Mouse (Mus musculus): Measurements from ENCODE around the gene Adss.
A peak's percentile ranks its signal among the peaks of the same experiment; 100 is the strongest.
"Not testable (repeated sequence)": the region's sequence is repeated elsewhere in the genome, so short reads cannot be mapped to it uniquely, and the experiment has no call there.

The Adss gene

DNA sequence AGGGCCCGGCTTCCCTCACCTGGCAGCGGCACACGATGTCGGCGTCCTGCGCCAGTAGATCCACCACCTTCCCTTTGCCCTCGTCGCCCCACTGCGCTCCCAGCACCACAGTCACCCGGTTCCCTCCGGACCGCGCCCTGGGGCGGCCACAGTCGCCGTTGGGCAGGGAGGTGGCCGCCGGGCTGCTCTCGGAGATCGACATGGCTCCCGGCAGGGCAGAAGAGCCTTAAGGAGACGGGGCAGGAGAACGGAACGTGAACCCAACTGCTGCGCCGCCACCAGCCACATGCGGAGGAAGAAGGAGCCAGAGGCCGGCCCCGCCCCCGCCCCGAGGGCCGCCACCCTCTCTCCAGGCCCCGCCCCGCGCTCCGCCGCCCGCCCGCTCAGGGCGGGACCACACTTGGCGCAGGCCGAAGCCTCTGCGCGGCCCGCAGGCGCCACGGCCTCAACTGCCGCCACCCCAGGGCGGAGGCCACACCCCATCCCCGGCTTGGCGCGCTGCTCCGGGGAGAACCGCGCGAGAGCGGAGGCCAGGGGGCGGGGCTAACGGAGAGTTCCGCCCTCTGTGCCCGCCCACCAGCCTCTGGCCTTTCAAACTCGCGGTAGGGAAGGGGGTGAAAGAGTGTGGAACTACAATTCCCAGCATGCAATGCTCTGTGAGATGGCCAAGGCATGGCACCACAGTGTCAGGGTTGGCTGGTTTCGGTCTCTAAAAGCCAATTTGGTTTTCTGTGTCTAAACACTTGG lies at the start of gene Adss:
Gene Adss (minus strand): TSS at position 319 of the 747 bp plus-strand sequence.
- peak; percentile 98 for DNase-seq (ENCODE audit: low spot score in 2 of 2)

DNA sequence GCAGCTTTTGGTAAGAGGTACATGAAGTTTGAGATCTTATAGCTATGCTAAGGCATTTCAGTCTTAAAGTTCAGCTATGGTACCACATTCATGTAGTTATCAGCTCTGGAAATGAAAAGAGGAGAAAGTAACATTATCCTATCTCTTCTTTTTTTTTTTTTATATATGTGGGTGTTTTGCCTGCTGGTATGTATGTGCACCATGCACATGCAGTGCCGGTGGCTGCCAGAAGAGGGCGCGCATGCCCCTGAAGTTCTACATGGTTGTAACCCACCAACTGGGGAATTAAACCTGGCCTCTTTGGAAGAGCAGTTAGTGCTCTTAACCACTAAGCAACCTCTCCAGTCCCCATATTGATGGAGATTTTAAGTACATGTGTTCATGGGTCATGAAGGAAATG lies 49.5 kb upstream of the Adss start:
- not testable (repeated sequence) for DNase-seq (ENCODE audit: low spot score in 2 of 2)

DNA sequence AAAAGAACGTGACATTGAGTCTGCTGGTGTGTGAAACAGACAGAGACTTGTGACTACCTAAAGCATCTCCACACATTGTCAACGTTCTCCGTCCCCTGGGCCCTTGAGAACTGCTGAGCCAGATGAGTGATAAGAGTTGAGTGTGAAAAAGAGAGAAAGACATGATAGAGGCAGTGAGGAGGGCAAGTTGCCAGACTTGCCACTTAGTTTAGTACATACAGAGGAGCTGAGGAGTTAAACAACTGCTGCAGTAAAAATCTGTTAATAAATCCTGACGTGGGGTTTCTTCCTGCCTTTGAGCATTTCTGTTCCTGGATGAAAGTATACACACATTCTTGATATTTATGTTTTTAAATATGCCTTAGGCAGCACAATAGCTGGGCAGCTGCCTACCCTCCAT lies 31.5 kb upstream of the Adss start:
- not testable (repeated sequence) for DNase-seq (ENCODE audit: low spot score in 2 of 2)

DNA sequence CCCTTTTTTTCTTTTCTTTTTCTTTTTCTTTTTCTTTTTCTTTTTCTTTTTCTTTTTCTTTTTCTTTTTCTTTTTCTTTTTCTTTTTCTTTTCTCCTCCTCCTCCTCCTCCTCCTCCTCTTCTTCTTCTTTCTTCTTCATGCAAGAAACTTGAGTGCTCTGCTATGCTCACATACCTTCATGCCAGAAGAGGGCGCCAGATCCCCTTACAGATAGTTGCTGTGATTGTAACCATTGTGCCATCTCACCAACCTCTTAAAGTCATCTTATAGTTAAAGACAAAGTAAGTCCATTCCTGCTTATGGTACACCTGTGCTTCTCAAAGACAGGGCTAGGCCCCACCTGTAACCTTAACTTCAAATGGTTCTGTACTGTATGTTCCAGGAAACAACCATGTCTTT lies 10.5 kb upstream of the Adss start:
- DNase-seq (ENCODE audit: low spot score in 2 of 2) = not testable (repeated sequence)

DNA sequence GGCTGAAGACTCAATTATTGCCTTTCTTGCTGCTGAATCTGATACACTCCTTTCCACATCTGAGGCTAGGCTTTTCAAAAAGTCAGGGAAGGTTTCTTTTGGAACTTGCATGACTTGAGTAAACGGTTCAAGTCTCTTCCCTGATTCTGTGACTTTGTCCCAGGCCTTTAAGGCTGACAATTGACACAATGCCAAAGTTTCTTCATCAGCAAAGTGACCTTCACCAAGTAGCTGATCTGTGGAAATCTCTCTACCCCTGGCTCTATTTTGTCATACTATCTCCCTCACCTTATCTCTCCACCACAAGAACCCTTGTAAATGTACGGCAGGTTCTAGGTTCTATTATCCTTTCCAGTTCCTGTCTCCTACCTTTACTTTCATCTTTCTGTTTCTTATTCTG lies 7.2 kb upstream of the Adss start:
- no peak for DNase-seq (ENCODE audit: low spot score in 2 of 2)

DNA sequence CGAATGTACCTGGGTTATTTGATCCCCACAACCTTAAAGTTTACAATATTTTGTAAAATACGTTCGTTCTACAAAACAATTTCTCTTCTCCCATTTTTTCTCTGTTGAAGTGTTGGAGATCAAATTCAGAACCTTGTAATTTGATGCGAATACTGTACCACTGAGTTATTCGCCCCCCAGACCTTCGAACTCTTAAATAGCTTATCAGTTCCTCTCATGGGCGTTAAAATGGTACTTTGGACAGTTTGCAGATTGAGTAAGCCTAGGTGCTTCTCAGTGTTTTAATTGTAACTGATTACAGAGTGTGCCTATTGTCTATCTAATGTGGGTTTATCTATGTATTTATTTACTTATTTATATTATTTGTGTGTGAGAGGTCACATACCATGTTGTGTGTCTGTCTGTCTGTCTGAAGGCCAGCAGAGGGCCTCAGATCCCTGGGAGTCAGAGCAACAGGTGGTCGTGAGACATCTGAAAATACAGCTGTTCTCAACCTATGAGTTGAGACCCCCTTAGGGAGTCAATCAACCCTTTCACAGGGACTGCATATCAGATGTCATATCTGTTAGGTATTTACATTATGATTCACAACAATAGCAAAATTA lies 942 bp upstream of the Adss start:
- no peak for DNase-seq (ENCODE audit: low spot score in 2 of 2)

DNA sequence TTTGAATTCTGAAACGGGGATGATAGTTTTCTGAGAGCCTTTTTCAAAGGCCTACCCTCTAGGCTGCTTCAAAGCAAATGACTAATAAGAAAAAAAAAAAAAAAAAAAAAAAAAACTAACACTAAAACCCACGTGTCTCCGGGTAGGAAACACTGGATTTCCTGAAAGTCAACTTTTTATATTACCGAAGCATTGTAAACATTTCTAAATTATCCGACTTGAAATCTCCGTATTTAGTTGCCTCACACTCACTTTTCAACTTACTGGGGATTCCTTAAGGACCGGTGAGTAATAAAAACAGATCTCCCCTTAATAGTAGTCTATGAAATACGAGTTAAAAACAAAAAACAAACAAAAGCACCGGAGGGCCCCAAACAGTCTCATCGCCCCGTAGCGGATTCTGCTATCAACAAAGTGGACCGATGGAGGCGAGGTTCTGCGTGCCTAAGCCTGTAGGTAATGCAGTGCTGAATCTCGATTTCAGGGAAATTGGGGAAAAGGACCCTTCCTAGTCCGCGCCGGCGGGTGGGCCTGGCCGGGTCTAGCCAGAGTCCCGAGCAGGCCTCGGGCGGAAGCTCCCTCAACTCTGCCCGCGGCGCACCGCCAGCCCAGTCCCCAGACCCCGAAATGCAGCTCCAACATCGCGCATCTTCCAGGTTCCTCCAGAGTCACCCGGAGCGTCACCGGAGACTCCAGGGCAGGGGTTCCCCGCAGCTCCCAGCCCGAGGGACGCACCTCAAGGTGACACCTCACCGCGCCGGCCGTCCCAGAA lies 704 bp downstream of the Adss start:
- peak in 1 of 2 experiments; percentile 55 for DNase-seq (ENCODE audit: low spot score in 2 of 2)

DNA sequence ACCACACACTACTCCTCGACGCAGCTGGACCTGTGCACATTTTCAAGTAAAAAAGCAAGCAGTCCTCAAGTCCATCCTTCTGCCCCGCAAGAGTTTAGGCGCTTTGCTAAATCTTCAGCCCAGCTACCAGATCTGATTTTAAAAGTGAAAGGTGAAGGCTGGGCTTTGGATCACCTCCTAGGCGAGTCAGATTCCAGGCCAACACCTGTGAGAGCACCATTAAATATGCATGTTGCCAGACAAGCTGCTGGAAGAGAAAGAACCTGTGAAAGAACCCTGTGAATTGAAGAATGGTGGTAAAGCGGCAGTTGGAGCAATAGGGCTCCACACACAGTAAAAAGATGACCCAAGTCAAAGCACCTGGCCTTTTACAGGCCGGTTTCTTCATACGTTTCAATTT lies 1.4 kb downstream of the Adss start:
- DNase-seq (ENCODE audit: low spot score in 2 of 2) = no peak

DNA sequence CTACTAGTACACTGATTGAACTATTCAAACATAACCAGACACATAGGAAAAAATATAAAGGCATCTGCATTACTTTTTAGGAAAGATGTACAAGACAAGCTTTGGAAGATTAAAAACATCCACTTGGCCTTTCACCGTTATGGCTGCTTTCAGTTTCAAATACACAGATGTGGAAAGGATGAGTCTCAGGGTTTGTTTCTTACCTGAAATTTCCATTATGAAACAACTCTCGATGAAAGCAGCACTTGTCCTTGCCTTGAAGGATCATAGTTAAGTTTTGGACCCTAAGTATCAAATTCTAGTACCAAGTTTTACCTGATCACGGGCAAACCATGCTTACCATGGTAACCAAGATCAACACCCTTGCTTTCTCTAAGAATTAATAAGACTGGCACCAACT lies 3.5 kb downstream of the Adss start:
- no peak for DNase-seq (ENCODE audit: low spot score in 2 of 2)

DNA sequence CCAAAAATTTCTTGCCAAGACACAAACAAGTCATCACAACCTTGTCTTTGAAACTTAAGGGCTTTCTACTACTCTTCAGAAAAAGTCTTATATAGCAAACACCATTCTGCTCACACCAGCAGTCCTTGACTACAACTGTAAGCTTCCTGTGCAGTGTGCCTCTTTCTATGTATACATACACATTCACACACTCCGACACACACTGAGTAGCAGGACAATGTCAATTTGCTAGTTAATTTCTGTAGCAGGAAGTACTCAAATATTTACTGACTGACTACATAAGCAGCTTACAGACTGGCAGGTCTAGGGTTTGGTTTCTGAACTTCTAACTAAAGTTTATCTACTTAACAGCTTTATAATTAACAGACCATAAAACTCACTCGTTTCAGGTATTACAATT lies 18.9 kb downstream of the Adss start:
- no peak for DNase-seq (ENCODE audit: low spot score in 2 of 2)

DNA sequence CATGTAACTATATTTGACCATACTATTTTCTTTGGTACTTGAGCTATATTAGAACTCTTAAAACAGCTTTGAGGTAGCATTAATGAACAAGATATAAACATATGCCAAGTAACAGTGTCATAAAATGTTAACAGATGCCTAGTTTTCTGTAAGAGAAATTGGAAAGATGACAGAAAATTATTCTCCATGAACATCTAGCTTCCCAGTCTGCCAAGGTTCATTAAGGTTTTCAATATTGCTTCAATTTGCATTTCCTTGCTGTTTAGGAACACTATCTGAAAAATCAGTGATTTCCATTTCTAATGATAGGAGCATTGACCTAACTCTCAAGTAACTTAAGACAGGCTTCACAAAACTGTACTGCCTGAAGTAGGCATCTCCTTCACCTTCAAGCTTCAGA lies 27.4 kb downstream of the Adss start:
- no peak for DNase-seq (ENCODE audit: low spot score in 2 of 2)

DNA sequence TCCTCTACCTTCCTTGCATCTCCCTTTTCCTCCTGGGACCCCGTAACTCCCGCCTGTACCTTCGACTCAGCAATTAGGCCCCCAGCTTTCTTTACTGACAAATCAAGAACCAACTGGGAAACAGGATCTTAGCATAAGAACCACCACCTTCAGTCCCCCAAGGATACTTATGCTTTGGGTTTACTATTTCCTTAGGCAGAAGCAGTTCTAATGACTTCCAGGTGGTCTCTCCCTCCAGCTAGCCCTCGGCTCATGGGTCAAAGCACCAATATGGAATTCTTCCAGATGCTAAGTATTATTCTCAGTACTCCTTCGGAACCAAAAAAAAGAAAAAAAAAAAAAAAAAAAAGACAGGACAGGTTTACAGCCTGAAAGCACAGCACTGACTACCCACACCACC lies 39.1 kb downstream of the Adss start:
- DNase-seq (ENCODE audit: low spot score in 2 of 2) = no peak

DNA sequence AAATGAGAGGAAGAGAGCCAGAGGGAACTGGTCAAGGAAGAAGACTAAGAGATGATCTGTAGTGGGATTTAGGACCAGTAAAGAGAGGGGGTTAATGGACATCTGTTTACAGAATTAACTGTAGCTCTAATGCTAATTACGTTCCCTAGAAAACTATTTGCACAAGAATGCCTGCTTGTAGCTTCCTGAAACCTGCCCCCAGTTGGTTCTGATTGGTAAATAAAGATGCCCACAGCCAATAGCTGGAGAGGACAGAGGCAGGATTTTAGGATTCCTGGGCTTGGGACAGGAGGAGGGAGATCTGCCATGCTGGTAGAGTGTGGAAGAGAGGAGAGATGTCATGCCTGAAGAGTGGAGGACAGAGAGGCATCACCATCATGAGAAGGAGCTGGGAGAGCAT lies 42.8 kb downstream of the Adss start:
- DNase-seq (ENCODE audit: low spot score in 2 of 2) = no peak

DNA sequence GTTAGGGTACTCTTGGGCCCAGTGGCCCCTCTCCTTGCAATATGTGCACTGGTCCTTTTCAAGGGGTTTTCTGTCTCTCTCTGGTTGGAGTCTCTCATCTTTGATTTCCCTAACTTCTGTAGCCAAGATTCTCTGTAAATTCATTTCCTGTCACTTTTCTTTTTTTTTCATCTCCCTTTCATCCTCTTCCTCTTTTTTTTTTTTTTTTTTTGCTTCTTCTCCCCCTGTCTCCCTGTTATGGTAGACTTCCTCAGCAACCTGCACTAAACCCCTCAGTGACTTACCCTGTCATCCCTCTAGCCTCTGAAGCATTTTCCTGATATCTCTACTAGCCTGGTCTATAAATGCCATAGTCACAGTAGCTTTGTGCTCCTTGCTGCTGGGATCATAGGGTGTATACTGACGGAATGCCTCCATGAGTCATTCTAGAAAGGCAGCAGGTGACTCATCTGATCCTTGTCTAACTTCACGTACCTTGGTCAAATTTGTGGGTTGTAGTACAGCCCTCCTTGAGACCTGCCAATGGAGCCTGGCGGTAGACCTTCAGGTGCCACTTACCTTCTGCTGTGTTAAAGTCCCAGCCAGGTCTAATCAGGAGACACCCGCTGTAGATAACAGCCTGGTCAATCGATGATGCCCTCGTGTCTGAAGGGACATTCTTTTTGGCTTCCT lies 48.3 kb downstream of the Adss start:
- no peak for DNase-seq (ENCODE audit: low spot score in 2 of 2)

DNA sequence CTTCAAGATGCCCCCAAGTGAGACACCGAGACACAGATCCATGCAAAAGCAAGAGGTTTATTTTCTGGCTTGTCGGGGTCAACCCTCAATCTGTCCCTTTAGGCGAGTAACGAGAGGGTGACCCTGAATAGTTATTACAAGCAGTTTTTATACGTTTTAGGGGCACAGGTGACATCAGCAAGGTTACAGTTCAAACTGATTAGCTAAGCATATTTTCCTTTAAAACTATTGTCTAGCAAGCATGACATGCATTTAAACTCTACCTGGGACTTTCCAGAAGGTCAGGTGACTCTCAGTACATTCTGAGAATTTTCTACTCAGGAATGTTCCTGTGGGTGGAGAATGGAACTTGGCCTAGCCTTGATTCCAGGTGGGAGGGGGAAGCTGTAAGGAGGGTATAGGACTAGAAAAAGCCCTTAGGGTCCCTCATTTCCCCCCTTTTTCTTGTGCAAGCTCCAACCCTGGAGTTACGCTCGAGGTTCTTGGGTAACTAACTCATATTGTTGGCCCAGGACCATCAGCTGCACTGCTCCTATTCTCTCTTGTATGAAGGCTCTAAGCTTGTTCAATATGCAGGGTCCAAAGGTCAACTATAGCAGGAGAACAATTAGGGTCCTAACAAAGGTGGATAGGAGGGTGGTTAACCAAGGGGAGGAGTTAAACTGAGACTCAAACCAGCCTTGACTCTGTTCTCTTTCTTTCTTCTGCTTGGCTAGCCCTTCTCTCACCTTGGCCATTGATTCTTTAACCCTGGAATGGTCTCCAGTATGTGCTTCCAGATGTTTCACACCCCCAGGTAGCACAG lies 51.6 kb downstream of the Adss start:
- DNase-seq (ENCODE audit: low spot score in 2 of 2) = no peak

DNA sequence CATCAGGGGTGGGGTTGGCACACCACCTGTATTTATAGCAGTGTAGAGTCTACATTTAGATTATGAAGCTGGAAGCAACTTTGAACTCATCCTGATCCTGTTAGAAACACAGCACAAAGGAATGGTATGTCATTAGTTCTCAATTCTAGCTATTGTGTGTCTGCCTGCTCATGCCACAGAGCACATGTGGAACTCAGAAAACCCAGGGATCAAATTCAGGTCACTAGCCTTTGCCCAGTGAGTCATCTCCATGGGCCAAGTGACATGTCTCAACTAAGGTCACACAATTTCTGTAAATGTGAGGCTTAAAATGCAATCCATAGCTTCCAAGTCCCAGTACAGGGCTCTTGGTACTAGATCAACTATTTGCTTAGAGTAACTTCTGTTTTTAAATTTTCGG lies 54.2 kb downstream of the Adss start:
- DNase-seq (ENCODE audit: low spot score in 2 of 2) = no peak

DNA sequence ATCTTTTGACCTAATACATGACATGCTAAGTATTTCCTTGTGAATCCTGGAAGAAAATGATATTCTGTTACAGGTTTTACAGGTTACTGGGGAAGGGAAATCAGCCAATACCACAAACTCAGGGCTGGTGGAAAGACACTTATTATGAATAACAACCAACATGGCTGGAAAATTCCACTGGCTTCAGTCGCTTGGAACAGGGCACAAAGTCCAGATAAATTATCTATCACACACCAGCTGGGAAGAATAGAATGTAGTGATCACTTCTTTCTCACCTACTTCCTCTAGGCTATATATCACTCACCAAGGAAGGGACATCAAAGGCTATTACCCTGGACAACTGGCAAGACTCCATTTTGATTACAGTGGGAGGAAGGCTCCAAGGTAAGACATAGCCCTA lies 55.6 kb downstream of the Adss start:
- no peak for DNase-seq (ENCODE audit: low spot score in 2 of 2)

DNA sequence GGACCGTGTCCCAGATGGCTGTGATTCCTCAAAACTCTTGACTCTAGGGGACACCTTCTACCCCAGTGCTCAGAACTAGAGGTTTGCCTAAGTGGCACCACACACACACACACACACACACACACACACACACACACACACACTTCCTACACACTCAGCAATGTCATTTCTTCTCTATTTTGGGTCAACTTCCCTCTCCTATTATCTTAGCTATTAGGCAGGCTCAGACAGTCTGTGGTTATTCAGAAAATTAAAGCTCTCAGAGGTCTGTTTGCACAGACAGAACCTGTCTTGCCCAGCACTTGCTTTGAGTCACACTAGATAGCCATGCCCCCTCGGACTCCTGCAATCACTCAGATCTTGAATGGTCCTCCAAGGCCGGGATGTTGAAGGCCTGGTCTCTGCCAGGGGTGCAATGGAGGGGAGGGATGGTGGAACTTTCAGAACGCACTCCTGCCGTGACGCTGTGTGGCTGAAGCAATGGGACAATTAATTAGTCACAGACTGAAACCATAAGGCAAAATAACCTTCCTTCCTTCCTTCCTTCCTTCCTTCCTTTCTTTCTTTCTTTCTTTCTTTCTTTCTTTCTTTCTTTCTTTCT lies 58.7 kb downstream of the Adss start:
- DNase-seq (ENCODE audit: low spot score in 2 of 2) = no peak

DNA sequence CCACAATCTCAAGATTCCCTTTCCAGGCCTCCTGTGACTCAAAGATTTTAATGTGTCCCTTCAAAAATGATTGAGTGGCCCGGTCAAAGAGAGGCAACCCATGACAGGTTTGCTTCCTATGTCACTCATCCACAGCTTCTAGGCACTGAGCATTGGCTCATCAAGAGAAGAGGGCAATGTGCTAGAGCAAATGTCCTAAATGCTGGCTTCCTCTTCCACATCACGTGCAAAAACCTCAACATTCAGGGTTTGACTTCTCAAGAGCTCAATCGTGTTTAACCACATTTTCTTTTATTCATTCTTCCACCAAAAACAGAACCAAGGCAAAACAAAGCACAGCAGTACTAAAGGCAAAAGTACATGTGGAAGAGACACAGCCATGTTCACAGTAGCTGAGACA lies 64.3 kb downstream of the Adss start:
- DNase-seq (ENCODE audit: low spot score in 2 of 2) = no peak

DNA sequence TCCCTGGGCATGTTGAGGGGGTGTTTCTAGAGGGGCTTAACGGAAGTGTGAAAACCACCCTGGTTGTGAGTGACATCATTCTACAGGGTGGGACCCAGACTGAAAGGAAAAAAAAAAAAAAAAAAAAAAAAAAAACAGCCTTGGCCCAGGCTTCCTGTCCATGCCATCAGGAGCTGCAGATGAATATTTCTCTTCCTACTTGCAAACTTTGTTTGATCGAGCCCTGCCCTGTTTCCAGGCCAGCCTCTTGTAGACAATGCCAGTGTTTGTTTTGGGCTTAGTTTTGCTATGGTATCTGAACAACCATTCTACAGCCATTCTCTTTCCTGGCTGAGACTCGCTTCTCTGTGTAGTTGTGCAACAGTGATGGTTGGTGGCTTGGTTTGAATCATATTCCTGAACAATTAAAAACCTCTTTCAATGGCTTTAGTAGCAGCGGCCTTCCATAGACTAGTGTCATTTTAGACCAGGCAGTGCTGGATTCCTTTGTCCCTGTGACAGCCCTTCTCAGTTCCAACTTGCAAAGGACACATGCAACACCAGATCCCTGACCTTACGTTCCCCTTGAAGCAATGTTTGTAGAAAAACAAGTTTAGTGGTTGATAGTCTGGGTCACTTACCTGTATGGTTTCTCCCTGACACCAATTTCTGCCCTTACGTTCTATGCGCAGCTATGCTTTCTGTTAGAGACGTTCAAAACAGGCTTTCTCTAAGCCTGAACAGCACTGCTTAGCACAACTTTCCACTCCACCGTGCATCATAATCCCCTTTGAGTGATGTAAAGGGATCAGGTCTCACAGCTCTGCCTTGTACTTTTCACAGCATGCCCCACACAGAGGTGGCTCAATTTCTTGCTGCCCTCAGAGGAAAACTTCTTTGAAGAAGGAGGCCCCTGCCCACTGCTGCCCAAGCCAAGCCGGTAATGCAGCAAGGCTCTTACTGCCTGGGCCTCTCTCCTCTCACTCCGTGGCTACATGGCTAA lies 67.0 kb downstream of the Adss start, which contains the start of gene 1700016C15Rik:
Gene 1700016C15Rik (plus strand): TSS at position 772 of the 982 bp plus-strand sequence.
- DNase-seq (ENCODE audit: low spot score in 2 of 2) = no peak

Measured in frontal cortex, postnatal 36 days (tissue).